Mouse (Mus musculus) megakaryocyte, embryonic 14.5 days (primary cell): ENCODE results near the gene Kif13a.

Experiments used
- FLI1 ChIP-seq: IDR thresholded peaks from 2 replicates; pipeline ENCODE4 v1.6.1; 2012; ENCODE audit warnings: low read length, inconsistent platforms, mixed read lengths
- GATA1 ChIP-seq: IDR thresholded peaks from 3 replicates; pipeline ENCODE4 v1.6.1; 2012; ENCODE audit warnings: mixed read lengths, low read length, inconsistent platforms, borderline replicate concordance

- TF ChIP-seq FLI1 (no peak), GATA1 (no peak)
These were observed 117.0 kb downstream of the Kif13a start for GRCm38 (mm10) chr13:46812648-46813184.
